In the genomic region with DNA sequence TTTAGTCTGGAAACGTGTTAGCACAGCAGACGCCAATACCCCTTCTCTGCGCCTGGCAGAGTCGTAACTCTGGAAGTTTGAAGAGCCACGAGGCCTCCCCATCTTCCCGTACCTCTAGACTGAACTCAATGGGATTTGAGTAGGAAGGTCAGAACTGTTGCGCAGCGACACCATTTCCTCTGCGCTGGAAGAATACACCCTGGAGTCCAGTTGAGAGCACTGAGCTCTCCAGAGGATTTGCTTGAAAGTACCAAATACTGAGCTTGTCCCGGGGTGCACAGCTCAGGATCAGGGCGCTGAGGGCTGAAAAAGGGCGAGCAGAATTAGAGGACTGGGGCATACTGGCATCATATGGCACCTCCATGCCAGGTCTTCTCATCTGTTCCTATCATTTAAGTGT, we compare ENCODE assay signal across 10 mouse cellular contexts. TPM values are rescaled to one million over a fixed set of nuclear protein-coding genes. Genes with fewer than 3 reads are reported as not detected.
DNase-seq lines count a peak whose midpoint lies in the region; ATAC-seq and TF ChIP-seq lines count a peak whose summit lies in the region.
"Had no signal": no experiment of that assay in that cellular context is flagged by ENCODE, and none has a peak within 500 bp of the region (broad histone marks: within the 10 kb centered on the region; RNA-seq: fewer than 3 reads in every experiment).

No protein-coding gene starts in this region.

- no peak for TF ChIP-seq POLR2A in heart, adult 2 months (IDR thresholded peaks at IDR 0.05; ENCODE audit: insufficient read depth, low read depth, low read length)

- WGBS in heart, adult 2 months = 72% methylated on average over 12 of the region's 12 CpGs
- WGBS in lung, embryonic 14.5 days = 70% methylated on average over 12 of the region's 12 CpGs
- WGBS in midbrain, embryonic 16.5 days = 77% methylated on average over 12 of the region's 12 CpGs

- H3K4me2 ChIP-seq in lung, embryonic 14.5 days = no peak overlapping the region
- H3K4me2 ChIP-seq in midbrain, embryonic 16.5 days (ENCODE audit: low read length) = no peak overlapping the region
- H3K4me2 ChIP-seq: embryonic facial prominence, embryonic 12.5 days; liver, embryonic 15.5 days had no signal

- H3K27me3 ChIP-seq in heart, adult 2 months (ENCODE audit: control insufficient read depth, insufficient read depth, low read length) = no peaks in the 10 kb centered on the region
- no peaks in the 10 kb centered on the region for H3K27me3 ChIP-seq in lung, embryonic 14.5 days (ENCODE audit: insufficient read depth, low read length)
- no peaks in the 10 kb centered on the region for H3K27me3 ChIP-seq in midbrain, embryonic 16.5 days (ENCODE audit: control insufficient read depth, insufficient read depth, low read depth, low read length)
- H3K27me3 ChIP-seq: embryonic facial prominence, embryonic 12.5 days; liver, embryonic 15.5 days had no signal

- TF ChIP-seq CTCF in heart, adult 2 months (IDR thresholded peaks at IDR 0.05) = no peak
- TF ChIP-seq CTCF in lung, embryonic 14.5 days (IDR thresholded peaks at IDR 0.05; ENCODE audit: low read depth) = no peak

- no peaks in the 10 kb centered on the region for H3K79me2 ChIP-seq in heart, adult 2 months (replicated peaks; ENCODE audit: control insufficient read depth, insufficient read depth, low read length)

- no peaks in the 10 kb centered on the region for H3K36me3 ChIP-seq in heart, adult 2 months (ENCODE audit: control insufficient read depth, insufficient read depth, low read length)
- peaks cover 13% of the 10 kb centered on the region; the same call in 1 of the 2 replicates for H3K36me3 ChIP-seq in lung, embryonic 14.5 days (ENCODE audit: insufficient read depth)
- H3K36me3 ChIP-seq in midbrain, embryonic 16.5 days (ENCODE audit: control insufficient read depth, insufficient read depth, low read length) = no peaks in the 10 kb centered on the region; the same call in 1 of the 2 replicates
- H3K36me3 ChIP-seq: liver, embryonic 15.5 days had no signal

- intact Hi-C loops in heart, adult 2 months (cut with DNase I) = no loop called here
- intact Hi-C loops in left cerebral cortex, postnatal 10 days (cut with DNase I) = no loop called here

- H3K9me3 ChIP-seq in lung, embryonic 14.5 days (ENCODE audit: low read depth, low read length) = no peaks in the 10 kb centered on the region
- no peaks in the 10 kb centered on the region for H3K9me3 ChIP-seq in midbrain, embryonic 16.5 days (replicated peaks; ENCODE audit: control insufficient read depth, low read length, poor library complexity, severe bottlenecking)
- H3K9me3 ChIP-seq: embryonic facial prominence, embryonic 12.5 days; liver, embryonic 15.5 days had no signal

- H3K9ac ChIP-seq in heart, adult 2 months (ENCODE audit: low read depth, low read length) = no peak overlapping the region
- H3K9ac ChIP-seq in lung, embryonic 14.5 days = no peak overlapping the region
- no peak overlapping the region for H3K9ac ChIP-seq in midbrain, embryonic 16.5 days (ENCODE audit: low read depth, low read length)
- H3K9ac ChIP-seq: embryonic facial prominence, embryonic 12.5 days; liver, embryonic 15.5 days had no signal

- TF ChIP-seq EP300 in heart, adult 2 months (IDR thresholded peaks at IDR 0.05; ENCODE audit: insufficient read depth, low read depth, low read length) = no peak

- H3K27ac ChIP-seq in heart, adult 2 months = peak overlapping the region; percentile 61; the same call in 1 of the 2 replicates
- no peak overlapping the region for H3K27ac ChIP-seq in lung, embryonic 14.5 days (ENCODE audit: low read depth)
- H3K27ac ChIP-seq in midbrain, embryonic 16.5 days (ENCODE audit: low read length) = no peak overlapping the region
- H3K27ac ChIP-seq: liver, embryonic 15.5 days had no signal

- H3K4me3 ChIP-seq in heart, adult 2 months = no peak overlapping the region
- no peak overlapping the region for H3K4me3 ChIP-seq in lung, embryonic 14.5 days (ENCODE audit: low read depth, low read length)
- H3K4me3 ChIP-seq in midbrain, embryonic 16.5 days (ENCODE audit: low read depth, low read length) = no peak overlapping the region
- H3K4me3 ChIP-seq: embryonic facial prominence, embryonic 12.5 days; liver, embryonic 15.5 days had no signal

- ATAC-seq in lung, embryonic 14.5 days (ENCODE audit: insufficient read depth) = peak; percentile 8; the same call in 1 of the 2 replicates
- 0 out of 2 replicates have a peak, but pooled peaks have one; percentile 14 for ATAC-seq in midbrain, embryonic 16.5 days

- peaks cover 4% of the 10 kb centered on the region for H3K4me1 ChIP-seq in heart, adult 2 months (ENCODE audit: control insufficient read depth, insufficient read depth, low read length)
- peaks cover 7% of the 10 kb centered on the region for H3K4me1 ChIP-seq in lung, embryonic 14.5 days (ENCODE audit: insufficient read depth)
- no peaks in the 10 kb centered on the region for H3K4me1 ChIP-seq in midbrain, embryonic 16.5 days (ENCODE audit: control insufficient read depth, insufficient read depth, low read length)

- peak in 1 of 2 experiments; percentile 34 for DNase-seq in heart, adult 2 months
- DNase-seq in heart, adult 8-10 months (ENCODE audit: low spot score) = no peak
- DNase-seq in lung, embryonic 14.5 days = no peak
- no peak for DNase-seq in lung, adult 18-20 months
- peak; percentile 83 for DNase-seq in ZHBTc4 (ENCODE audit: low read depth, low spot score)
- no peak for DNase-seq in urinary bladder, postnatal 4 days (ENCODE audit: low spot score in 2 of 2)
- no peak for DNase-seq in left cerebral cortex, postnatal 10 days (ENCODE audit: extremely low spot score in 1 of 2, low spot score in 2 of 2)

RNA-seq across cellular contexts. Expression of a gene that starts 14.9 kb away (rescaled TPM):
- total RNA-seq in heart, adult 2 months (2021) = 1 to 10 TPM; 1.5 TPM
- 2.8 and 4.0 TPM in 2 replicates for polyA plus RNA-seq in heart, adult 2 months (2012; rRNA removed)
- total RNA-seq in heart, adult 8-10 months (2022) = 1 to 10 TPM in 3 of 4 experiments, under 1 TPM in 1; 0.97 to 2.0 (median 1.1) TPM
- polyA plus RNA-seq in lung, embryonic 14.5 days (2014; fragmentation: Nextera tagmentation; extraction: Ambion mirVana) = 0.83 and 0.99 TPM in 2 replicates
- polyA plus RNA-seq in midbrain, embryonic 16.5 days (2015; fragmentation: Nextera tagmentation; extraction: Ambion mirVana) = 0.34 and 0.50 TPM in 2 replicates
- total RNA-seq in left cerebral cortex, postnatal 10 days (2021) = 1 to 10 TPM; 2.1 to 3.2 TPM

RNA-seq across cellular contexts. Expression of a gene that starts 33.2 kb away (rescaled TPM):
- 10 to 100 TPM; 31.0 to 31.9 TPM for total RNA-seq in heart, adult 2 months (2021)
- polyA plus RNA-seq in heart, adult 2 months (2012; rRNA removed) = 17.1 and 32.4 TPM in 2 replicates
- total RNA-seq in heart, adult 8-10 months (2022) = 10 to 100 TPM; 30.5 to 33.8 (median 31.8) TPM
- polyA plus RNA-seq in lung, embryonic 14.5 days (2014; fragmentation: Nextera tagmentation; extraction: Ambion mirVana) = 271 and 275 TPM in 2 replicates
- polyA plus RNA-seq in midbrain, embryonic 16.5 days (2015; fragmentation: Nextera tagmentation; extraction: Ambion mirVana) = 292 and 305 TPM in 2 replicates
- total RNA-seq in left cerebral cortex, postnatal 10 days (2021) = 100 to 1,000 TPM; 114 to 127 TPM
